Mouse (Mus musculus): ENCODE measurements around the gene Osbpl8. TPM values are rescaled to one million over a fixed set of nuclear protein-coding genes. Genes with fewer than 3 reads are reported as not detected.
"Not testable (repeated sequence)": the region's sequence is repeated elsewhere in the genome, so short reads cannot be mapped to it uniquely, and the experiment has no call there.

Gene Osbpl8
- total RNA-seq (2022) = 10 to 100 TPM; 58.5 to 65.7 (median 62.7) TPM

- peak; percentile 97 to 98 for DNase-seq (ENCODE audit: low spot score in 2 of 2)
These were observed at the start of gene Osbpl8 for GRCm38 (mm10) chr10:111164304-111165218. Osbpl8 (plus strand) TSS chr10:111164752.

GRCm38 (mm10) chr10:111117198-111117845 is 47.2 kb upstream of the Osbpl8 start:
- no peak for DNase-seq (ENCODE audit: low spot score in 2 of 2)

- no peak for DNase-seq (ENCODE audit: low spot score in 2 of 2)
These were observed 46.3 kb upstream of the Osbpl8 start for GRCm38 (mm10) chr10:111118292-111118691.

GRCm38 (mm10) chr10:111118991-111119650 is 45.4 kb upstream of the Osbpl8 start:
- DNase-seq (ENCODE audit: low spot score in 2 of 2) = no peak

- DNase-seq (ENCODE audit: low spot score in 2 of 2) = no peak
These were observed 44.8 kb upstream of the Osbpl8 start for GRCm38 (mm10) chr10:111119756-111120155.

GRCm38 (mm10) chr10:111122864-111123398 is 41.6 kb upstream of the Osbpl8 start:
- no peak for DNase-seq (ENCODE audit: low spot score in 2 of 2)

- no peak for DNase-seq (ENCODE audit: low spot score in 2 of 2)
These were observed 40.4 kb upstream of the Osbpl8 start for GRCm38 (mm10) chr10:111124175-111124574.

- no peak for DNase-seq (ENCODE audit: low spot score in 2 of 2)
These were observed 39.7 kb upstream of the Osbpl8 start for GRCm38 (mm10) chr10:111124767-111125315.

- DNase-seq (ENCODE audit: low spot score in 2 of 2) = no peak
These were observed 37.2 kb upstream of the Osbpl8 start for GRCm38 (mm10) chr10:111127388-111127787.

- DNase-seq (ENCODE audit: low spot score in 2 of 2) = no peak
These were observed 36.1 kb upstream of the Osbpl8 start for GRCm38 (mm10) chr10:111128493-111128892.

- DNase-seq (ENCODE audit: low spot score in 2 of 2) = no peak
These were observed 34.5 kb upstream of the Osbpl8 start for GRCm38 (mm10) chr10:111129867-111130620.

GRCm38 (mm10) chr10:111130872-111131271 is 33.7 kb upstream of the Osbpl8 start:
- no peak for DNase-seq (ENCODE audit: low spot score in 2 of 2)

- no peak for DNase-seq (ENCODE audit: low spot score in 2 of 2)
These were observed 31.3 kb upstream of the Osbpl8 start for GRCm38 (mm10) chr10:111133271-111133670.

- DNase-seq (ENCODE audit: low spot score in 2 of 2) = no peak
These were observed 30.6 kb upstream of the Osbpl8 start for GRCm38 (mm10) chr10:111133936-111134335.

- no peak for DNase-seq (ENCODE audit: low spot score in 2 of 2)
These were observed 30.1 kb upstream of the Osbpl8 start for GRCm38 (mm10) chr10:111134412-111134957.

GRCm38 (mm10) chr10:111136306-111136705 is 28.2 kb upstream of the Osbpl8 start:
- not testable (repeated sequence) for DNase-seq (ENCODE audit: low spot score in 2 of 2)

- no peak for DNase-seq (ENCODE audit: low spot score in 2 of 2)
These were observed 26.6 kb upstream of the Osbpl8 start for GRCm38 (mm10) chr10:111137905-111138304.

GRCm38 (mm10) chr10:111139170-111139569 is 25.4 kb upstream of the Osbpl8 start:
- DNase-seq (ENCODE audit: low spot score in 2 of 2) = no peak

GRCm38 (mm10) chr10:111139881-111140280 is 24.7 kb upstream of the Osbpl8 start:
- DNase-seq (ENCODE audit: low spot score in 2 of 2) = no peak

- no peak for DNase-seq (ENCODE audit: low spot score in 2 of 2)
These were observed 20.1 kb upstream of the Osbpl8 start for GRCm38 (mm10) chr10:111144371-111144959.
